Mouse (Mus musculus) intestine, embryonic 14.5 days (tissue): Measurements from ENCODE around the gene Dock6. TPM values are rescaled to one million over a fixed set of nuclear protein-coding genes. Genes with fewer than 3 reads are reported as not detected.

Experiments used
- ATAC-seq: fragments of 200-750 bp; cut with Nextera tagmentation; replicated peaks from 2 replicates; pipeline ENCODE4 v1.8.0; 2017; ENCODE audit warnings: low read depth, moderate number of reproducible peaks, moderate TSS enrichment, moderate library complexity; ENCODE audit not compliant: low FRiP score, low TSS enrichment
- DNase-seq: peaks from one replicate; pipeline ENCODE4 v3.0.0-alpha.2; 2018; ENCODE audit warnings: low spot score
- H3K27ac ChIP-seq: fragments of 300-500 bp; sonication (generic); 2 replicates; pipeline ENCODE4 v1.5.1; 2014; ENCODE audit warnings: low read depth, mild to moderate bottlenecking, control low read depth
- H3K27me3 ChIP-seq: fragments of 300-500 bp; sonication (generic); replicated peaks from 2 replicates; pipeline ENCODE4 v1.6.1; 2014; ENCODE audit warnings: low read length, control low read depth; ENCODE audit not compliant: control insufficient read depth, insufficient read depth
- H3K36me3 ChIP-seq: fragments of 300-500 bp; sonication (generic); 2 replicates; pipeline ENCODE4 v1.6.1; 2014; ENCODE audit warnings: low read length, control low read depth; ENCODE audit not compliant: control insufficient read depth, insufficient read depth
- H3K4me1 ChIP-seq: fragments of 300-500 bp; sonication (generic); replicated peaks from 2 replicates; pipeline ENCODE4 v1.6.1; 2014; ENCODE audit warnings: low read length, control low read depth, mixed read lengths; ENCODE audit not compliant: control insufficient read depth, insufficient read depth
- H3K4me2 ChIP-seq: fragments of 300-500 bp; sonication (generic); 2 replicates; pipeline ENCODE4 v1.6.1; 2014; ENCODE audit warnings: low read length
- H3K4me3 ChIP-seq: fragments of 300-500 bp; sonication (generic); 2 replicates; pipeline ENCODE4 v1.5.1; 2014; ENCODE audit warnings: low read depth, low read length, control low read depth, mixed read lengths
- H3K9ac ChIP-seq: fragments of 300-500 bp; sonication (generic); 2 replicates; pipeline ENCODE4 v1.6.1; 2014; ENCODE audit warnings: mild to moderate bottlenecking, low read length
- H3K9me3 ChIP-seq: fragments of 300-500 bp; sonication (generic); 2 replicates; pipeline ENCODE4 v1.6.1; 2016; ENCODE audit warnings: low read length, control low read depth; ENCODE audit not compliant: control insufficient read depth
- WGBS: fragments of 180-500 bp; shearing (Covaris S2); extraction: QIAGEN DNeasy Blood & Tissue Kit; methylation state at CpG from one replicate; pipeline ENCODE4 v1.1.7; 2014; 5-methylcytosine and 5-hydroxymethylcytosine counted together
- polyA plus RNA-seq: library from polyadenylated mRNA; unstranded; fragments of >200 nt; fragmentation: Nextera tagmentation; extraction: Ambion mirVana; gene quantifications from 2 replicates; pipeline ENCODE4 v1.2.1, GENCODE M21; 2014

Gene Dock6
- polyA plus RNA-seq, 1 experiment from 2014 or later, result 39.4 TPM

- H3K4me1 ChIP-seq, result peaks cover 15% of the 10 kb centered on the region; the same call in 1 of the 2 replicates
- H3K36me3 ChIP-seq, result peaks cover 22% of the 10 kb centered on the region; the same call in 1 of the 2 replicates
- H3K4me2 ChIP-seq, result peak overlapping the region; percentile 51
- peak overlapping the region; percentile 81 for H3K4me3 ChIP-seq
- under 1% methylated on average over 20 of the region's 20 CpGs for WGBS
- ATAC-seq, result peak; percentile 33; the same call in 1 of the 2 replicates
- no peaks in the 10 kb centered on the region for H3K27me3 ChIP-seq
- no peaks in the 10 kb centered on the region for H3K9me3 ChIP-seq
- peak overlapping the region; percentile 77 for H3K9ac ChIP-seq
- H3K27ac ChIP-seq, result 0 out of 2 replicates have a peak overlapping the region, but pooled peaks have one; percentile 38
- no peak for DNase-seq
Observed at GRCm38 (mm10) chr9:21759718-21760117, 92.7 kb downstream of the Dock6 start.

DNA sequence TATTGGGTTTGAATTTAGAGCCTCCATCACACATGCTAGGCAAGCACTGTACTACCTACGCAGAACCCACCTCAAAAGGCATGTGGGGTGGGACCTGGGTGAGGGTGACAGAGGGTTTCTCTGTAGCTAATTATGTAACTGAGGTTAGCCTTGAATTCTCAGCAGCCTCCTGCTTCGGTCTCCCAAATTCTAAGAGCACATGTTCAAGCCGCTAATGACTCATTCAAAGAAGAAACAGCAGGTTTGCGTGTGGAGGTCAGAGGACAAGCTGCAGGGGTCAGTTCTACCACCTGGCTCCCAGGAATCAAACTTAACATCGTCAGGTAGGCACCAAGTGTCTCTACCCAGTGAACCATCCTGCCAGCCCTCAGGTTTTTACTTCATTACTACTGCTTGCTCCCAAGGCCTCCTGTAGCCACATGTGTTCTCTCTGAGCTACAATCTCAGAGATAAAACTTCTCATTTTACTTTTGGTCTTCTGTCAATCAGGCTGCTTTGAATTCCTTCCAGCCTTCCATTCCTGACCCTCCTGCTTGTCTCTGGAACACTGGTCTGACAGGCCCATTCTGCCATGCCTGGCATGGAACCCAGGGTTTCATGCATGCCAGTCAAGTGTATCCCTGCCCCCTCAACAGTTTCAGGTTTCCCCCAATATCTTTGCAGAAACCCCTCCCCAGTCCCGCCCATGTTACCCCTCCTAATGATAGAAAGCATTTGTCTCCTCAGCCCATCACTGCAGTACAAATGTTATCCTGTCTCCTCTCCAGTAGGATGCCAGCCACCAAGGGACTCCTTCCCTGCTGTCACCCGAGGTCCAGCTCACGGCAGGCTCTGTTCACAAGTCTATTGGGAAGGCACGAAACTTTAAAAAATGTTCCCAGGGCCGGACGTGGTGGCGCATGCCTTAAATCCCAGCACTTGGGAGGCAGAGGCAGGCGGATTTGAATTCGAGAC lies 93.6 kb downstream of the Dock6 start:
- ATAC-seq (no peak), DNase-seq (no peak)
- no peaks in the 10 kb centered on the region for H3K27me3 ChIP-seq
- H3K9ac ChIP-seq, result peak overlapping the region; percentile 77; the same call in 1 of the 2 replicates
- peak overlapping the region; percentile 81 for H3K4me3 ChIP-seq
- 55% methylated on average over 14 of the region's 14 CpGs for WGBS
- peaks cover 21% of the 10 kb centered on the region; the same call in 1 of the 2 replicates for H3K4me1 ChIP-seq
- no peak overlapping the region for H3K27ac ChIP-seq
- H3K4me2 ChIP-seq, result peak overlapping the region; percentile 51
- H3K9me3 ChIP-seq, result no peaks in the 10 kb centered on the region
- peaks cover 25% of the 10 kb centered on the region; the same call in 1 of the 2 replicates for H3K36me3 ChIP-seq

- H3K27ac ChIP-seq, result no peak overlapping the region
- no peaks in the 10 kb centered on the region for H3K9me3 ChIP-seq
- ATAC-seq (no peak), DNase-seq (no peak)
- no peak overlapping the region for H3K9ac ChIP-seq
- peaks cover 27% of the 10 kb centered on the region; the same call in 1 of the 2 replicates for H3K4me1 ChIP-seq
- no peak overlapping the region for H3K4me2 ChIP-seq
- peaks cover 29% of the 10 kb centered on the region; the same call in 1 of the 2 replicates for H3K36me3 ChIP-seq
- H3K4me3 ChIP-seq, result no peak overlapping the region
- no peaks in the 10 kb centered on the region for H3K27me3 ChIP-seq
- WGBS, result 74% methylated on average over 13 of the region's 13 CpGs
Observed at GRCm38 (mm10) chr9:21754516-21755321, 97.7 kb downstream of the Dock6 start.

DNA sequence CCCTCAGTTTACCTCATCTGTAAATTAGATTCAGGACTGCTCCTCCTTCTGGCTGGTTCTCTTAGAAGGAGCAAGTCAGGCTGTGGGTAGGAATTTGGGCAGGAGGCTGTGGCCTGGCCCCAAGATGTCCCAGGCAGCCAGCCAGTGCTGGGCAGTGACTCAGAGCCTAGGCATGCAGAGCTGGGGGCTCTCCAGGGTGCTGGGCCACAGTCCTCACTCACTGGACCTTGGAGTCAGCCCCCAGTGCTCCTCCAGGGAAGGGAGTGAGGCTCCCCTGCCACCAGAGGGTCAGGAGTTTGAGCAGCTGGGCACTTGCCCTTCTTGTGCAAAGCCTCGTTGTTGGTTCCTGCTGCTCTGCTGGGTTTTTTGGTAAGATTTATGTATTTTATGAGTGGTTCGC lies 98.4 kb downstream of the Dock6 start:
- no peaks in the 10 kb centered on the region for H3K9me3 ChIP-seq
- H3K4me2 ChIP-seq, result no peak overlapping the region
- no peak overlapping the region for H3K4me3 ChIP-seq
- no peak overlapping the region for H3K9ac ChIP-seq
- H3K27me3 ChIP-seq, result no peaks in the 10 kb centered on the region
- no peak for ATAC-seq
- no peak for DNase-seq
- H3K36me3 ChIP-seq, result peaks cover 36% of the 10 kb centered on the region
- H3K27ac ChIP-seq, result no peak overlapping the region
- peaks cover 23% of the 10 kb centered on the region; the same call in 1 of the 2 replicates for H3K4me1 ChIP-seq
- 61% methylated on average over 2 of the region's 2 CpGs for WGBS

DNA sequence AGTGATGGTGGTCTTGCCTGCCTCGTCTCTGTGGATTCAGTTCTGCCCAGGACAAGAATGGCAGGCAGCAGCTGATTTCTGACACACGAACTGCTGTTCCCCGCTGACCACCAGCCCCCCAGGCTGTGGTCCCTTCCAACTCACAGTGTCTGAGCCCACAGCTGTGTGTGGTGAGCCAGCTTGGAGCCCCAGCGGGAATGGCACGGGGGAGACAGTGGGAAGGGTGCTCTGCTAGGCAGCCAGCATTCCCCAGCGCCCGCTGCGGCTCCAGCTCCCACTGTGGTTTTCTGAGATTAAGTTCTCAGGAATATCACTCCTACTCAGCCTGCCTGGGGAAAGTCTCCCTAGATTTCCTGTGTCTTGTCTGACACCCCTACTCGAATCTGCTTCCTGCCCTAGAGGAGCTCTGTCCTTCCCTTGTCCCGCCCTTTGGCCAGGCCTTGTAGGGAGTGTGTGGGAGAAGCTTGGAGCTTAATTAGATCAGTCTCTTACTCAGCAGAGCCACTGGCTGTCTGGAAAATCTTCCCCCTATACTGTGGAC lies 100.1 kb downstream of the Dock6 start:
- no peak overlapping the region for H3K4me2 ChIP-seq
- ATAC-seq, result peak; percentile 45
- peaks cover 16% of the 10 kb centered on the region; the same call in 1 of the 2 replicates for H3K4me1 ChIP-seq
- 0 out of 2 replicates have a peak overlapping the region, but pooled peaks have one; percentile 14 for H3K9ac ChIP-seq
- H3K4me3 ChIP-seq, result no peak overlapping the region
- peak overlapping the region; percentile 79 for H3K27ac ChIP-seq
- no peaks in the 10 kb centered on the region for H3K27me3 ChIP-seq
- DNase-seq, result peak; percentile 60
- WGBS, result 43% methylated on average over 10 of the region's 10 CpGs
- H3K36me3 ChIP-seq, result peaks cover 49% of the 10 kb centered on the region
- no peaks in the 10 kb centered on the region for H3K9me3 ChIP-seq

GRCm38 (mm10) chr9:21751347-21751746 lies 101.1 kb downstream of the Dock6 start:
- Histone ChIP-seq H3K27ac (no peak overlapping the region), H3K4me2 (no peak overlapping the region), H3K9ac (no peak overlapping the region), H3K4me1 (peaks cover 16% of the 10 kb centered on the region; the same call in 1 of the 2 replicates), H3K36me3 (peaks cover 50% of the 10 kb centered on the region), H3K27me3 (no peaks in the 10 kb centered on the region), H3K4me3 (no peak overlapping the region), H3K9me3 (no peaks in the 10 kb centered on the region)
- DNase-seq (no peak), ATAC-seq (no peak)
- 67% methylated on average over 6 of the region's 6 CpGs for WGBS

DNA sequence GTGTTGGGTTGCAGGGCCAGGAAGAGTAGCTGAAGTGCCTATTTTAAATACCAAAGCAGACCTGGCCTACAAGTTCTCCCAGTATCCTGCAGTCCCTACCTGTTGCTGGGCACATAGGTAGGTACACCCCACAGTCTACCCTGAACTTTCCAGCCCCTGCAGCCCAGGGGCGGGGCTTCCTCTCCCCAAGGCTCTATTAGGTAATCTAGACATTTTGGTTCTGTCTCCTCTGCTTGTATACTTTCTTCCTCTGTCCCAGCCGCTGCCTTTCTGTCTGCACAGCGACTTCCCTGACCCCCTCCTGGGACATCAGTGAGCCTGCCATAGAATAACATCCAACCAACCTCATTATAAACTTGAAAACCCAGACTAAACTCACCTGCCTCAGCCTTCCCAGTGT lies 102.1 kb downstream of the Dock6 start:
- Histone ChIP-seq H3K9ac (no peak overlapping the region), H3K36me3 (peaks cover 53% of the 10 kb centered on the region), H3K27ac (no peak overlapping the region), H3K4me1 (peaks cover 16% of the 10 kb centered on the region; the same call in 1 of the 2 replicates), H3K9me3 (no peaks in the 10 kb centered on the region), H3K27me3 (no peaks in the 10 kb centered on the region), H3K4me2 (no peak overlapping the region), H3K4me3 (no peak overlapping the region)
- no peak for ATAC-seq
- 75% methylated on average over 3 of the region's 3 CpGs for WGBS
- DNase-seq, result no peak
